Mouse (Mus musculus) testis, adult 2 months (tissue): ENCODE data around the gene Abt1. TPM values are rescaled to one million over a fixed set of nuclear protein-coding genes. Genes with fewer than 3 reads are reported as not detected.
A peak's percentile ranks its signal among the peaks of the same experiment; 100 is the strongest.

Source experiments
- H3K27ac ChIP-seq: fragments of 200-500 bp; 2 replicates; pipeline ENCODE4 v1.5.1; 2012; ENCODE audit warnings: low read depth, low read length; ENCODE audit not compliant: control insufficient read depth, insufficient read depth
- H3K27me3 ChIP-seq: fragments of 200-500 bp; 2 replicates; pipeline ENCODE4 v1.6.1; 2012; ENCODE audit warnings: mild to moderate bottlenecking, low read length, moderate library complexity; ENCODE audit not compliant: control insufficient read depth, insufficient read depth
- H3K36me3 ChIP-seq: fragments of 200-500 bp; 2 replicates; pipeline ENCODE4 v1.6.1; 2012; ENCODE audit warnings: mild to moderate bottlenecking, low read length; ENCODE audit not compliant: control insufficient read depth, insufficient read depth
- H3K4me1 ChIP-seq: fragments of 200-500 bp; 2 replicates; pipeline ENCODE4 v1.6.1; 2012; ENCODE audit warnings: low read length; ENCODE audit not compliant: control insufficient read depth, insufficient read depth
- H3K4me3 ChIP-seq: fragments of 200-500 bp; 2 replicates; pipeline ENCODE4 v1.5.1; 2012; ENCODE audit warnings: low read depth, mild to moderate bottlenecking, low read length, moderate library complexity, mixed read lengths; ENCODE audit not compliant: control insufficient read depth
- CTCF ChIP-seq: fragments of 200-500 bp; IDR thresholded peaks from 2 replicates; pipeline ENCODE4 v1.5.1; 2012; ENCODE audit warnings: low read depth, mild to moderate bottlenecking, inconsistent platforms, low read length, moderate library complexity; ENCODE audit not compliant: control insufficient read depth, insufficient read depth, insufficient replicate concordance
- POLR2A ChIP-seq: fragments of 200-500 bp; IDR thresholded peaks from 2 replicates; pipeline ENCODE4 v1.6.1; 2012; ENCODE audit warnings: low read depth, mild to moderate bottlenecking, inconsistent platforms, low read length, moderate library complexity; ENCODE audit not compliant: control insufficient read depth
- polyA plus RNA-seq: library from polyadenylated mRNA; depleted of rRNA; stranded (reverse); fragments of >200 nt; gene quantifications from 2 replicates; pipeline ENCODE4 v1.2.3, GENCODE M21; 2012; rRNA removed

Gene Abt1
- polyA plus RNA-seq, 1 experiment, result 2.0 TPM

DNA sequence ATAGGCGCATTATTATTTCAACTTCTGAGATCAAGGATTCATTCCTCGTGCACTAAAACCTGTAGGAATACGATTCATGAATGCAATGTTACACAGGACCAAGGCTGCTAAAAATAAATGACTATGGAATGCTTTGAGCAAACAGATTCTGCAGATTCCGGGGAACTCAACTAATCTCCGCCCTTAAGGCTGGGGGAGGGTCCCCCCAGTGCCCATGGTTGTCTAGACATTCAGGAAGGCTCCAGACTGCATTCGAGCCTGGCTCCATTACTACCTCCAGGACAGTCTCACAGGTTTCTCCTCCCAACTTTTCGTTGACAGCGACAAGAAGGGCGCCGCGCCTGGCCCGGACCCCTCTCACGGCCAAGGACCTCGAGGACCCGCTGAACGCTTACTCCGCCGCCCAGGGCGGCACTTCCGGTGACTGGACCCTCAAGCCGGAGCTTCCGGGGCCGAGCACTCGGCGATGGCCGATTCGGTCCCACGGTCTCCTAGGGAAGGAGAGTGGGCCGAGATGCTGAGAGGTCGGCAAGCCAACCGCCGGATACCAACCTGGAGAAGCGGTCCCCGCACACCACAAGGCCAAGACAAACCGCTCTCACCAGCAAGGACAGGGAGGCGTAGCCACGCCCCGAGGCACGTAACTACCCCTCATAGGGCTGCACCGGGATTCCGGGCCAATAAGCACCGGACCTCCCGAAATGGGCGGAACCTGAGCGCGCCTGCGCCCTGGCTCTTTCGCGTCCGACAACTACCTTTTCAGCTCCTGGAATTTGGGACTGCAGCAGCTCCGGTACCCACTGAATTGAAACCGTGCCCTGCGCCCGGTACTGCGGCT lies 54.9 kb downstream of the Abt1 start, which contains the start of gene Zfp322a:
Gene Zfp322a, minus strand, starts transcription at position 626 of the 838 bp plus-strand sequence.
- TF ChIP-seq CTCF (no peak), POLR2A (peak; percentile 97)
- Histone ChIP-seq H3K27ac (peak within 1 kb of the TSS; percentile 94), H3K4me3 (peak within 1 kb of the TSS; percentile 92), H3K36me3 (no peaks in the 10 kb centered on the region), H3K27me3 (no peaks in the 10 kb centered on the region), H3K4me1 (peaks cover 3% of the 10 kb centered on the region; the same call in 1 of the 2 replicates)

Other genes starting within 250 kb of the Abt1 start
- not detected in 2 replicates for gene Vmn1r220, start 235.9 kb downstream of the Abt1 start, polyA plus RNA-seq
- gene Vmn1r221, start 209.7 kb downstream of the Abt1 start, polyA plus RNA-seq, result not detected in 2 replicates
- 0.06 TPM in 1 of 2 replicates, not detected in the other for gene Vmn1r222, start 187.9 kb downstream of the Abt1 start, polyA plus RNA-seq
- not detected in 2 replicates for gene Vmn1r223, start 176.7 kb downstream of the Abt1 start, polyA plus RNA-seq
- gene Zfp322a, start 54.7 kb downstream of the Abt1 start, polyA plus RNA-seq, result 1.1 and 1.8 TPM in 2 replicates
- 0.05 and 0.26 TPM in 2 replicates for gene Btn1a1, start 42.0 kb upstream of the Abt1 start, polyA plus RNA-seq
- 0.08 and 0.21 TPM in 2 replicates for gene Btn2a2, start 65.0 kb upstream of the Abt1 start, polyA plus RNA-seq
- 13.2 and 17.1 TPM in 2 replicates for gene Hist1h4h, start 107.2 kb upstream of the Abt1 start, polyA plus RNA-seq
- gene Hist1h2af, start 110.0 kb upstream of the Abt1 start, polyA plus RNA-seq, result 4.4 and 4.5 TPM in 2 replicates
- gene Hist1h3g, start 111.6 kb upstream of the Abt1 start, polyA plus RNA-seq, result 1.3 and 2.7 TPM in 2 replicates
- gene Hist1h2bh, start 119.5 kb upstream of the Abt1 start, polyA plus RNA-seq, result 0.07 and 0.13 TPM in 2 replicates
- gene Hist1h3f, start 120.2 kb upstream of the Abt1 start, polyA plus RNA-seq, result 1.3 and 1.4 TPM in 2 replicates
- 2.1 and 3.7 TPM in 2 replicates for gene Hist1h4f, start 127.8 kb upstream of the Abt1 start, polyA plus RNA-seq
- gene Hist1h1d, start 129.4 kb upstream of the Abt1 start, polyA plus RNA-seq, result 0.02 and 0.04 TPM in 2 replicates
- 2.8 and 3.2 TPM in 2 replicates for gene Hist1h3e, start 138.5 kb upstream of the Abt1 start, polyA plus RNA-seq
- gene Hist1h2ae, start 147.4 kb upstream of the Abt1 start, polyA plus RNA-seq, result 0.34 and 0.36 TPM in 2 replicates
- gene Hist1h2bg, start 147.5 kb upstream of the Abt1 start, polyA plus RNA-seq, result 6.8 and 7.8 TPM in 2 replicates
- 0.98 and 2.9 TPM in 2 replicates for gene Hist1h2bf, start 150.3 kb upstream of the Abt1 start, polyA plus RNA-seq
- gene Hist1h2ad, start 150.5 kb upstream of the Abt1 start, polyA plus RNA-seq, result 0.90 and 1.0 TPM in 2 replicates
- 0.98 and 1.1 TPM in 2 replicates for gene Hist1h3d, start 151.9 kb upstream of the Abt1 start, polyA plus RNA-seq
- 2.7 and 2.9 TPM in 2 replicates for gene Hist1h4d, start 157.7 kb upstream of the Abt1 start, polyA plus RNA-seq
- 0.42 and 0.58 TPM in 2 replicates for gene Hist1h2be, start 197.3 kb upstream of the Abt1 start, polyA plus RNA-seq
- 0.35 and 0.41 TPM in 2 replicates for gene Hist1h1e, start 198.7 kb upstream of the Abt1 start, polyA plus RNA-seq